Mouse (Mus musculus) heart, embryonic 16.5 days (tissue): ENCODE results near the gene Fam193b. TPM values are rescaled to one million over a fixed set of nuclear protein-coding genes. Genes with fewer than 3 reads are reported as not detected.
"Not testable (repeated sequence)": the region's sequence is repeated elsewhere in the genome, so short reads cannot be mapped to it uniquely, and the experiment has no call there.

Experiments
- ATAC-seq: fragments of 200-750 bp; cut with Nextera tagmentation; replicated peaks from 2 replicates; pipeline ENCODE4 v1.8.0; 2017; ENCODE audit warnings: moderate number of reproducible peaks; ENCODE audit not compliant: insufficient read depth, low FRiP score; ENCODE audit errors: extremely low read depth
- H3K27ac ChIP-seq: fragments of 300-500 bp; sonication (generic); 2 replicates; pipeline ENCODE4 v1.5.1; 2014; ENCODE audit warnings: mild to moderate bottlenecking, low read length, control low read depth, moderate library complexity
- H3K27me3 ChIP-seq: fragments of 300-500 bp; sonication (generic); 2 replicates; pipeline ENCODE4 v1.6.1; 2014; ENCODE audit warnings: low read length, mixed read lengths; ENCODE audit not compliant: control insufficient read depth, insufficient read depth
- H3K36me3 ChIP-seq: fragments of 300-500 bp; sonication (generic); 2 replicates; pipeline ENCODE4 v1.6.1; 2014; ENCODE audit not compliant: control insufficient read depth, insufficient read depth
- H3K4me1 ChIP-seq: fragments of 300-500 bp; sonication (generic); 2 replicates; pipeline ENCODE4 v1.6.1; 2014; ENCODE audit warnings: low read length, mixed read lengths; ENCODE audit not compliant: control insufficient read depth, insufficient read depth
- H3K4me2 ChIP-seq: fragments of 300-500 bp; sonication (generic); 2 replicates; pipeline ENCODE4 v1.6.1; 2014; ENCODE audit warnings: low read depth, mild to moderate bottlenecking, control low read depth, low read length
- H3K4me3 ChIP-seq: fragments of 300-500 bp; sonication (generic); 2 replicates; pipeline ENCODE4 v1.5.1; 2014; ENCODE audit warnings: mild to moderate bottlenecking, control low read depth, low read length
- H3K9ac ChIP-seq: fragments of 300-500 bp; sonication (generic); 2 replicates; pipeline ENCODE4 v1.6.1; 2014; ENCODE audit warnings: low read length, control low read depth
- H3K9me3 ChIP-seq: fragments of 300-500 bp; sonication (generic); replicated peaks from 2 replicates; pipeline ENCODE4 v1.6.1; 2016; ENCODE audit warnings: low read length; ENCODE audit not compliant: control insufficient read depth
- WGBS: fragments of 180-500 bp; shearing (Covaris S2); extraction: QIAGEN DNeasy Blood & Tissue Kit; methylation state at CpG from one replicate; pipeline ENCODE4 v1.1.7; 2014; 5-methylcytosine and 5-hydroxymethylcytosine counted together
- polyA plus RNA-seq: library from polyadenylated mRNA; unstranded; fragments of >200 nt; fragmentation: Nextera tagmentation; extraction: Ambion mirVana; gene quantifications from 2 replicates; pipeline ENCODE4 v1.2.1, GENCODE M21; 2015

The Fam193b gene
- polyA plus RNA-seq, 1 experiment from 2014 or later, result 22.6 TPM

DNA sequence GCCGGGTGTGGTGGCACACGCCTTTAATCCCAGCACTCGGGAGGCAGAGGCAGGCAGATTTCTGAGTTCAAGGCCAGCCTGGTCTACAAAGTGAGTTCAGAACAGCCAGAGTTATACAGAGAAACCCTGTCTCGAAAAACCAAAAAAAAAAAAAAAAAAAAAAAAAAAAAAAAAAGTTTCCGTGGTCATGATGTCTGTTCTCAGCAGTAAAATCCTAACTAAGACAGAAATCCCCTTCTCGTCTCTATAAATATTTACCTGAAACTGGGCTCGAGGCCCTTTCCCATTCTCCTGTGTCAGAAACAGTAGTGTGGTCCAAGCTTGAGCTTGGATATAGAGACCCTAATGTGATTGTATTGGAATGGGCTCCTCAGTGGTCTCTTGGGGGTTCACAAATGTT is 6.0 kb upstream of the Fam193b start:
- not testable (repeated sequence) for H3K4me3 ChIP-seq, H3K27ac ChIP-seq, H3K4me2 ChIP-seq, ATAC-seq, H3K36me3 ChIP-seq, H3K9me3 ChIP-seq, H3K4me1 ChIP-seq, H3K27me3 ChIP-seq, H3K9ac ChIP-seq
- 83% methylated on average over 7 of the region's 7 CpGs for WGBS

DNA sequence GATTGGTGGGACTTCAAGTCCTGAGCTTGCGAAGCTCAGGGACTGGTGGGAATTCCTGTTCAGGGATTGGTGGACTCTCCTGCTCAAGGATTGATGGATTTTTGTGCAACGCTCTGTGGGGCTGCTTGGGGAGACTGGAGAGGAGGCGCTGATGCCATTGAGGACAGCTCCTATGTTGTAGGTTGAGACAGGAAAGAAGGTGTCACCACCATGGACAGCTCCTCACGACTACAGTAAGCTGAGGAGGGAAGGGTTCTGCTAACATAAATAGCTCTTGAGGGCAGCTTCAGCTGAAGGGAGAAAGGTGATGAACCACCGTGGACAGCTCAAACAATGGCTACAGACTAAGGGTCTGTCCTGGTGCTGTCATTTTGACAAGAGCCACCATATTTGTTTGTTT is 5.0 kb upstream of the Fam193b start:
- no peak overlapping the region for H3K9ac ChIP-seq
- peaks cover 4% of the 10 kb centered on the region for H3K4me1 ChIP-seq
- H3K4me3 ChIP-seq, result no peak overlapping the region
- no peaks in the 10 kb centered on the region for H3K27me3 ChIP-seq
- H3K27ac ChIP-seq, result no peak overlapping the region
- H3K4me2 ChIP-seq, result no peak overlapping the region
- no peak for ATAC-seq
- peaks cover 3% of the 10 kb centered on the region; the same call in 1 of the 2 replicates for H3K9me3 ChIP-seq
- no peaks in the 10 kb centered on the region for H3K36me3 ChIP-seq
- WGBS, result 59% methylated on average over 5 of the region's 5 CpGs

DNA sequence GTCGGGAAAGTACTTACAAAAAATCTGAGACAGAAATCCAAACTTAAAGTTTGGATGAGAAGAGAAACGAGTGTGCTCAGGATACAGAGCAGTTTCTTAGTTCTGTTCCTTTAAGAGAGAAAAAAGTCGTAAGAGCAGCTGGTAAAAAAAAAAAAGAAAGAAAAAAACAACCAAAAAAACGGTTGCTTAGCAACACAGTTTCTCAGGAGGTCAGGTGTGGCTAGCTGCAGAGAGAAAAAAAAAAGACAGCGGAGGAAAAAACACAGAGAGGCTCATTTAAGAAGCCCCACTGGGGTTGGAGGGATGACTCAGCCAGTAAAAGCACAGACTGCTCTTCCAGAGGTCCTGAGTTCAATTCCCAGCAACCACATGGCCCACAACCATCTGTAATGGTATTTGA is 3.4 kb upstream of the Fam193b start:
- Histone ChIP-seq H3K4me3 (no peak overlapping the region), H3K4me2 (no peak overlapping the region), H3K27me3 (no peaks in the 10 kb centered on the region), H3K4me1 (peaks cover 11% of the 10 kb centered on the region), H3K9me3 (peaks cover 3% of the 10 kb centered on the region; the same call in 1 of the 2 replicates), H3K36me3 (no peaks in the 10 kb centered on the region), H3K27ac (no peak overlapping the region), H3K9ac (no peak overlapping the region)
- ATAC-seq, result no peak
- 72% methylated on average over 5 of the region's 5 CpGs for WGBS

GRCm38 (mm10) chr13:55573432-55573831 is 2.5 kb upstream of the Fam193b start, which contains the start of gene Tmed9:
Gene Tmed9, plus strand, starts transcription at chr13:55573732.
- Histone ChIP-seq H3K36me3 (no peaks in the 10 kb centered on the region), H3K4me1 (peaks cover 16% of the 10 kb centered on the region), H3K9ac (no peak within 1 kb of the TSS), H3K4me2 (no peak within 1 kb of the TSS), H3K9me3 (no peaks in the 10 kb centered on the region; the same call in 1 of the 2 replicates), H3K27ac (no peak within 1 kb of the TSS), H3K27me3 (no peaks in the 10 kb centered on the region), H3K4me3 (no peak within 1 kb of the TSS)
- WGBS, result 94% methylated on average over 2 of the region's 2 CpGs
- ATAC-seq, result no peak

DNA sequence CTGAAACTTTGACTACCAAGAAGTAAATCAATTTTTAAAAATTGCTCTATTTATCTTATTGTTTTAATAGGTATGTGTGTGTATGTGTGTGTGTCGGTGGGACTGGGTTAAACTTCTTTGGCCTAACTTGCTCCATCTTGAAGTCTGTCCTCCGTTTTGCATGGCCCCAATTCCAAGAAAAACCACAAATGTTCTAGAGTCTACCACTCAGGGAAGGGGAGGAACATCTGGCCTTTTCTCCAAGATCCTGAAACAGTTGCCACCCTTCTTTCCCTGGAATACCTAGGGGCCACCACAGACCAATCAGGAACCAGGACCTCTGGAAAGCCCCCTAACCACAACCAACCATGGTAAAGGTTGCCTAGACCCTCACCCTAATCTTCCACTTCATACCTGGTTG is 1.1 kb upstream of the Fam193b start:
- Histone ChIP-seq H3K36me3 (no peaks in the 10 kb centered on the region), H3K27me3 (no peaks in the 10 kb centered on the region), H3K4me3 (no peak overlapping the region), H3K4me1 (peaks cover 16% of the 10 kb centered on the region), H3K9ac (no peak overlapping the region), H3K27ac (no peak overlapping the region), H3K9me3 (no peaks in the 10 kb centered on the region), H3K4me2 (peak overlapping the region; percentile 18; the same call in 1 of the 2 replicates)
- ATAC-seq, result no peak
- 82% methylated on average over 2 of the region's 2 CpGs for WGBS

DNA sequence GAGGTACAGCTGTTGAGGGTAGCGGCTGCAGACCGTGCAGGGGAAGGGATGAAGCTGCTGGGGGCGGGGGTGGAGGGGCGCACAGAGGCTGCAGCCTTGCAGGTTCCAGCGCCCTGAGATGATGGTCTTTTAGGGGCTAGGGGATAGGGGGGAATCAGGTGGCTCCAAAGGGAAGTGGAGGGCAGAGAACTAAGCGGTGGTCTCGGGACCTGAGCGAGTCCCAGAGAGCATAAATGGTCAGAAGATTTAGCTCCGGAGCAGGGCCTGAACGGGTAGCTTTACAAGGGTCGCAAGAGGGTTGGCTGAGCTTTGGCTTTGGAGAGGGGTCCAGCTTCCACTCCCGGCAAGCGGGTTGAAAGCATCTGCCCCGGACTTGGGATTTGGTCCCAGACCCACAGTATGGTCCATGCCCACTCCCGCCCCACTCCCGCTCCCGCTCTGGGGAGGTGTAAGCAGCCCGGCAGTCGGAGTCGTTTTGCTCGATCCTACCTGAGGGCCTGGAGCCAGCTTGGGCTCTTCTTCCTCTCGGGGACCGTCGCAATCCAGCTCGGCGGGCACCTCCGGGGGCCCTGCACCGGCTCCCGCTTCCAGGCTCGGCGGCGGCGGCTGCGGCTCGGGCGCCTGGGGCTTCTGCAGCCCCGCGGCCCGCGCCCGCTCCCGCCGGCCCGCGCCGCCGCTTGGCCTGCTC is 490 bp downstream of the Fam193b start:
- Histone ChIP-seq H3K9me3 (no peaks in the 10 kb centered on the region), H3K4me2 (peak overlapping the region; percentile 99), H3K9ac (peak overlapping the region; percentile 91), H3K27ac (peak overlapping the region; percentile 73), H3K4me3 (peak overlapping the region; percentile 77), H3K4me1 (peaks cover 16% of the 10 kb centered on the region), H3K36me3 (no peaks in the 10 kb centered on the region; the same call in 1 of the 2 replicates), H3K27me3 (no peaks in the 10 kb centered on the region)
- WGBS, result under 1% methylated on average over 42 of the region's 47 CpGs
- peak; percentile 77 for ATAC-seq

GRCm38 (mm10) chr13:55569726-55570285 is 1.1 kb downstream of the Fam193b start:
- no peak for ATAC-seq
- peak overlapping the region; percentile 99 for H3K4me2 ChIP-seq
- WGBS, result 9% methylated on average over 16 of the region's 16 CpGs
- H3K4me3 ChIP-seq, result peak overlapping the region; percentile 77
- H3K4me1 ChIP-seq, result peaks cover 16% of the 10 kb centered on the region
- no peaks in the 10 kb centered on the region for H3K27me3 ChIP-seq
- H3K36me3 ChIP-seq, result no peaks in the 10 kb centered on the region; the same call in 1 of the 2 replicates
- peak overlapping the region; percentile 73 for H3K27ac ChIP-seq
- H3K9me3 ChIP-seq, result no peaks in the 10 kb centered on the region
- H3K9ac ChIP-seq, result peak overlapping the region; percentile 91

GRCm38 (mm10) chr13:55568524-55568923 is 2.4 kb downstream of the Fam193b start:
- ATAC-seq, H3K9me3 ChIP-seq, H3K4me2 ChIP-seq, H3K4me3 ChIP-seq, H3K36me3 ChIP-seq, H3K27ac ChIP-seq, H3K9ac ChIP-seq, H3K27me3 ChIP-seq: not testable (repeated sequence)
- WGBS, result 81% methylated on average over 4 of the region's 4 CpGs
- H3K4me1 ChIP-seq, result peaks cover 16% of the 10 kb centered on the region

DNA sequence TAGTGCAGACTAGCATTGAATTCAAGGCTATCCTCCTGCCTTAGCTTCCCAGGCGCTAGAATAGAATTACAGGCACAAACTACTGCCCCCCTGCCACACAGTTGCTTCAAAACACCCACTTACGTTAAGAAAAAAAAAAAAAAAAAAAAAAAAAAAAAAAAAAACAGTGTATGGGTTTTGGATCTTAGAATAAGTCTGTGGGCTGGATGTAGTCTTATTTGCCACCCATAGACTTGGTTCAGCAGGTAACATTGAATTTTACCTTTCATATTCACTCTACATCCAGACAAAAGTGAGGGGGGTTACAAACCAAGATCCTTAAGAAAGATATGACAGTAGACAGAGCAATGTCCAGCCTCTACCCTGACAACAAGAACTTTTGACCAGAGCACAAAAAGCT is 3.0 kb downstream of the Fam193b start:
- Histone ChIP-seq H3K36me3 (no peaks in the 10 kb centered on the region; the same call in 1 of the 2 replicates), H3K9ac (no peak overlapping the region), H3K27ac (no peak overlapping the region), H3K4me1 (peaks cover 16% of the 10 kb centered on the region), H3K4me3 (no peak overlapping the region), H3K27me3 (no peaks in the 10 kb centered on the region), H3K9me3 (no peaks in the 10 kb centered on the region), H3K4me2 (no peak overlapping the region)
- 86% methylated on average over 2 of the region's 2 CpGs for WGBS
- ATAC-seq, result no peak
